Mouse (Mus musculus): ENCODE results near the gene Rapsn. TPM values are rescaled to one million over a fixed set of nuclear protein-coding genes. Genes with fewer than 3 reads are reported as not detected.
"Not testable (repeated sequence)": the region's sequence is repeated elsewhere in the genome, so short reads cannot be mapped to it uniquely, and the experiment has no call there.

Rapsn gene
- 0.83 and 0.89 TPM in 2 replicates for polyA plus RNA-seq (2015; fragmentation: Nextera tagmentation; extraction: Ambion mirVana)

GRCm38 (mm10) chr2:91035385-91035784, at the start of gene Rapsn:
Gene Rapsn, plus strand, starts transcription at chr2:91035620.
- no peak for ATAC-seq (ENCODE audit: low FRiP score, low read depth)
- WGBS, result 76% methylated on average over 9 of the region's 9 CpGs
- H3K27ac ChIP-seq (replicated peaks), result no peak within 1 kb of the TSS
- no peak within 1 kb of the TSS for H3K9ac ChIP-seq
- no peak within 1 kb of the TSS for H3K4me3 ChIP-seq
- H3K36me3 ChIP-seq, result no peaks in the 10 kb centered on the region
- no peaks in the 10 kb centered on the region for H3K9me3 ChIP-seq
- no peak within 1 kb of the TSS for H3K4me2 ChIP-seq
- H3K4me1 ChIP-seq (replicated peaks), result no peaks in the 10 kb centered on the region
- H3K27me3 ChIP-seq, result no peaks in the 10 kb centered on the region

GRCm38 (mm10) chr2:90986055-90986454, 49.4 kb upstream of the Rapsn start:
- no peaks in the 10 kb centered on the region for H3K9me3 ChIP-seq
- no peak overlapping the region for H3K4me3 ChIP-seq
- no peaks in the 10 kb centered on the region for H3K36me3 ChIP-seq
- WGBS, result 92% methylated on average over 3 of the region's 3 CpGs
- 0 out of 2 replicates have a peak, but pooled peaks cover 6% of the 10 kb centered on the region for H3K4me1 ChIP-seq (replicated peaks)
- no peak overlapping the region for H3K27ac ChIP-seq (replicated peaks)
- ATAC-seq (ENCODE audit: low FRiP score, low read depth), result no peak
- H3K4me2 ChIP-seq, result no peak overlapping the region
- H3K9ac ChIP-seq, result no peak overlapping the region
- no peaks in the 10 kb centered on the region for H3K27me3 ChIP-seq

- no peak overlapping the region for H3K4me2 ChIP-seq
- WGBS, result 94% methylated on average over 8 of the region's 8 CpGs
- ATAC-seq (ENCODE audit: low FRiP score, low read depth), result no peak
- peaks cover 79% of the 10 kb centered on the region for H3K36me3 ChIP-seq
- no peaks in the 10 kb centered on the region for H3K4me1 ChIP-seq (replicated peaks)
- no peak overlapping the region for H3K4me3 ChIP-seq
- no peaks in the 10 kb centered on the region for H3K27me3 ChIP-seq
- H3K9me3 ChIP-seq, result no peaks in the 10 kb centered on the region
- no peak overlapping the region for H3K9ac ChIP-seq
- no peak overlapping the region for H3K27ac ChIP-seq (replicated peaks)
These were observed 26.9 kb upstream of the Rapsn start for GRCm38 (mm10) chr2:91008536-91008935.

GRCm38 (mm10) chr2:91013881-91014280, 21.5 kb upstream of the Rapsn start:
- 86% methylated on average over 2 of the region's 2 CpGs for WGBS
- H3K27ac ChIP-seq (replicated peaks), result no peak overlapping the region
- no peak overlapping the region for H3K9ac ChIP-seq
- no peaks in the 10 kb centered on the region for H3K4me1 ChIP-seq (replicated peaks)
- ATAC-seq (ENCODE audit: low FRiP score, low read depth), result no peak
- no peaks in the 10 kb centered on the region for H3K9me3 ChIP-seq
- H3K27me3 ChIP-seq, result no peaks in the 10 kb centered on the region
- no peak overlapping the region for H3K4me3 ChIP-seq
- no peak overlapping the region for H3K4me2 ChIP-seq
- peaks cover 71% of the 10 kb centered on the region for H3K36me3 ChIP-seq

DNA sequence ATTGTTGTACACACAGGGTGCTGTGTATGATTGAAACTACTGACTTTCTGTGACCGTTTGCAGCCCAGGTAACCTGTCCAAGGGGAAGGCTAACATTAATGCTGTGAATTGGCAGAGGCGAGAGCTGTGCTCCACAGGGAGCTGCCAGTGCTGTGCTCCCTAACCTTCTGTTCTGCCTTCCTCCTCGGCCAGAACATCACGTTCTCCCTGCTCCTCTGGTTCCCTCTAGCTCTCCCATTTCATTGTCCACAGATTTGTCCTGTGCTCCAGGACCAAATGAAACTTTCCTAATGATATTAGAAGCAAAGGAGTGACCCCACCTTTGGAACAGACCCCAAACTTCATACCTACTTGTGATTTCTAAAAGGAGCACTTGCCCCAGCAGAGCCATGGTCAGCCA, 20.0 kb upstream of the Rapsn start:
- H3K27ac ChIP-seq (replicated peaks), result no peak overlapping the region
- no peak overlapping the region for H3K4me3 ChIP-seq
- H3K4me2 ChIP-seq, result no peak overlapping the region
- no peak for ATAC-seq (ENCODE audit: low FRiP score, low read depth)
- H3K4me1 ChIP-seq (replicated peaks), result no peaks in the 10 kb centered on the region
- H3K9me3 ChIP-seq, result no peaks in the 10 kb centered on the region
- H3K9ac ChIP-seq, result no peak overlapping the region
- 71% methylated on average over 4 of the region's 4 CpGs for WGBS
- peaks cover 65% of the 10 kb centered on the region for H3K36me3 ChIP-seq
- no peaks in the 10 kb centered on the region for H3K27me3 ChIP-seq

DNA sequence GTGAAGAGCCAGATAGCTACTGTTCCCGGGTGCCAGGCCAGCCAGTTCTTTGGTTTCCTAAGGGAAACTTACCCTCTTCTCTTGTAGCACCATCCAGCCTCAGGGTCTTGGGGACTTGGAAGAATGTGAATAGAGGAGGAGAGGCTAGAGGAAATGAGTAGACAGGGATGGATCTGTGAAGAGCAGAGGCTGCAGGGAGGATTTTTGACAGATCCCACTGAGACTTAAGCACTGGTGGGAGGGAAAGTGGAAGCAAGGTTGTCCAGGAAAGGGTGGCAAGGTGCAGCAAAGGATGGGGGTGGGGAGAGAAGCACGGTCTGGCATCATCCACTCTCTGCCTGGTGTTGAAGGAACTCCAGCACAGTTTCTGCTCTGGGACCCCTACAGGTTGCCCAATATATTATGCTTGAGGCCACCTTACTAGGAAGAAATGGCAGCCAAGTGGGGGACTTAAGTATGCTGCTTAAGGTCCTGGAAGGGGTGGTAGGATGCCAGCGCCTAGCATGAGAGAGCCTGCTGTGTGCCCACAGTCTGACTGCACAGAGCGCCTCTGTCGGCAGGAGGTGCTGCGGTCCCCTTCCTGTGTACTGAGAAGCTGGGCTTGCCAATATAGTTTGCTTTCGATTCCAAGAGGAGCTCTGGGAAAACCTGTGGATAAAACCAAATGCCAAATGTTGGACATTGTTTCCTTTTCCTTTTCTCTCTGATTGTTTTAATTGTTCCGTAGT, 17.2 kb upstream of the Rapsn start:
- no peaks in the 10 kb centered on the region for H3K4me1 ChIP-seq (replicated peaks)
- WGBS, result 74% methylated on average over 8 of the region's 8 CpGs
- H3K4me2 ChIP-seq, result no peak overlapping the region
- H3K36me3 ChIP-seq, result peaks cover 45% of the 10 kb centered on the region
- no peak overlapping the region for H3K4me3 ChIP-seq
- ATAC-seq (ENCODE audit: low FRiP score, low read depth), result no peak
- H3K27ac ChIP-seq (replicated peaks), result no peak overlapping the region
- H3K27me3 ChIP-seq, result no peaks in the 10 kb centered on the region
- H3K9ac ChIP-seq, result no peak overlapping the region
- H3K9me3 ChIP-seq, result no peaks in the 10 kb centered on the region

- ATAC-seq (ENCODE audit: low FRiP score, low read depth), result no peak
- no peak overlapping the region for H3K9ac ChIP-seq
- no peaks in the 10 kb centered on the region for H3K27me3 ChIP-seq
- H3K4me2 ChIP-seq, result no peak overlapping the region
- peaks cover 28% of the 10 kb centered on the region for H3K36me3 ChIP-seq
- H3K4me1 ChIP-seq (replicated peaks), result no peaks in the 10 kb centered on the region
- H3K4me3 ChIP-seq, result no peak overlapping the region
- WGBS, result 96% methylated on average over 3 of the region's 3 CpGs
- no peak overlapping the region for H3K27ac ChIP-seq (replicated peaks)
- no peaks in the 10 kb centered on the region for H3K9me3 ChIP-seq
These were observed 15.5 kb upstream of the Rapsn start for GRCm38 (mm10) chr2:91019911-91020310.

- not testable (repeated sequence) for H3K4me1 ChIP-seq (replicated peaks); H3K27me3 ChIP-seq; H3K9ac ChIP-seq; H3K9me3 ChIP-seq; H3K4me3 ChIP-seq; ATAC-seq (ENCODE audit: low FRiP score, low read depth); H3K4me2 ChIP-seq; H3K27ac ChIP-seq (replicated peaks)
- H3K36me3 ChIP-seq, result peaks cover 13% of the 10 kb centered on the region; the same call in 1 of the 2 replicates
- 95% methylated on average over 7 of the region's 7 CpGs for WGBS
These were observed 13.2 kb upstream of the Rapsn start for GRCm38 (mm10) chr2:91022266-91022665.

DNA sequence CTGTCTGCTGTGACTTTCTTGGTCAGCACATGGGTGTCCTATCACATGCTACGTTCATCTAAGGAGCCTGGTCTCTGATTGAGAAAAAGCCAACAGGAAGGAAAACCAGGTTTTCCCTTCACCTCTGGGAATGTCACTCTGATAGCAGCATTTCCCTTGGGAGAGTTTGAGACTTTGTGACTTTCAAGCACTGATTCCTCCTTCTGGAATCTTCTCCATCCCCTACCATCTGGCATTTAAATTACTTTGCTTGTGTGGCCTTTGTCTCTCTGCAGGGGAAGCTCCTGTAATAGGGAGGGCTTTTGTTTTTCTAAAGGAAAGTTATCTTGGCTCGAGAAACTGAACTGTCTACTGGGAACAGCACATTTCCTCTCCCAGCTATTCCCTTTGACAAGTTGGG, 12.3 kb upstream of the Rapsn start:
- no peak overlapping the region for H3K4me2 ChIP-seq
- H3K9me3 ChIP-seq, result no peaks in the 10 kb centered on the region
- 58% methylated on average over 2 of the region's 2 CpGs for WGBS
- H3K27me3 ChIP-seq, result no peaks in the 10 kb centered on the region
- H3K4me3 ChIP-seq, result no peak overlapping the region
- no peak for ATAC-seq (ENCODE audit: low FRiP score, low read depth)
- no peak overlapping the region for H3K9ac ChIP-seq
- peaks cover 11% of the 10 kb centered on the region; the same call in 1 of the 2 replicates for H3K36me3 ChIP-seq
- no peaks in the 10 kb centered on the region for H3K4me1 ChIP-seq (replicated peaks)
- no peak overlapping the region for H3K27ac ChIP-seq (replicated peaks)

GRCm38 (mm10) chr2:91023956-91024355, 11.5 kb upstream of the Rapsn start:
- Histone ChIP-seq H3K27ac (replicated peaks) (no peak overlapping the region), H3K9me3 (no peaks in the 10 kb centered on the region), H3K36me3 (peaks cover 8% of the 10 kb centered on the region; the same call in 1 of the 2 replicates), H3K27me3 (no peaks in the 10 kb centered on the region), H3K4me3 (no peak overlapping the region), H3K9ac (no peak overlapping the region), H3K4me1 (replicated peaks) (no peaks in the 10 kb centered on the region), H3K4me2 (no peak overlapping the region)
- WGBS, result 97% methylated on average over 1 of the region's 1 CpGs
- no peak for ATAC-seq (ENCODE audit: low FRiP score, low read depth)

DNA sequence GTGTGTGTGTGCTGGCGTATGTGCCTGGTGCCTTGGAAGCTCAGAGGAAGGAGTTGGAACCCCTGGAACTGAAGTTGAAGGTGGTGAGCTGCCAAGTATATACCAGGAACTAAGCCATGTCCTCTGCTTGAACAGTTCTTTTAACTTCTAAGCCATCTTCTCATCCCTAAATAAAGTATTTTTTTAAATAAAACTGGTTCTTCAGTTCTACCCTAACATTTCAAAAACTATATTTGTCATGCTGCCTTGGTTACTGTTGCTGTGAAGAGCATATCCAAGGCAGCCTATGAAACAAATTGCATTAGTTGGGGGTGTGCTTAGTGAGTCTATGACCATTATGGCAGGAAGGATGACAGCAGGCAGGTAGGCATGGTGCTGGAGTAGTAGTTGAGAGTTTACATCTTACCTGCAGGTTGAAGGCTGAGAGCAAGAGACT, 10.3 kb upstream of the Rapsn start:
- Histone ChIP-seq H3K27me3 (no peaks in the 10 kb centered on the region), H3K9me3 (no peaks in the 10 kb centered on the region), H3K4me1 (replicated peaks) (no peaks in the 10 kb centered on the region), H3K4me3 (no peak overlapping the region), H3K36me3 (peaks cover 2% of the 10 kb centered on the region; the same call in 1 of the 2 replicates), H3K27ac (replicated peaks) (no peak overlapping the region), H3K4me2 (no peak overlapping the region), H3K9ac (no peak overlapping the region)
- ATAC-seq (ENCODE audit: low FRiP score, low read depth), result no peak
- 73% methylated on average over 1 of the region's 1 CpGs for WGBS

GRCm38 (mm10) chr2:91026491-91026890, 8.9 kb upstream of the Rapsn start:
- ATAC-seq (ENCODE audit: low FRiP score, low read depth), result no peak
- Histone ChIP-seq H3K27ac (replicated peaks) (no peak overlapping the region), H3K9ac (no peak overlapping the region), H3K4me1 (replicated peaks) (no peaks in the 10 kb centered on the region), H3K4me3 (no peak overlapping the region), H3K27me3 (no peaks in the 10 kb centered on the region), H3K4me2 (no peak overlapping the region), H3K9me3 (no peaks in the 10 kb centered on the region), H3K36me3 (no peaks in the 10 kb centered on the region)
- WGBS, result 94% methylated on average over 1 of the region's 1 CpGs
